Mouse (Mus musculus) heart, postnatal 0 days (tissue): ENCODE data around the gene Eef1g. TPM values are rescaled to one million over a fixed set of nuclear protein-coding genes. Genes with fewer than 3 reads are reported as not detected.
A peak's percentile ranks its signal among the peaks of the same experiment; 100 is the strongest.

Experiments
- ATAC-seq: fragments of 200-750 bp; cut with Nextera tagmentation; 2 replicates; pipeline ENCODE4 v1.8.0; 2017; ENCODE audit warnings: low read depth, moderate number of reproducible peaks, moderate library complexity; ENCODE audit not compliant: insufficient read depth
- DNase-seq: peaks from one replicate; pipeline ENCODE4 v3.0.0-alpha.2; 2016; ENCODE audit warnings: low spot score
- H3K27ac ChIP-seq: fragments of 300-500 bp; sonication (generic); 2 replicates; pipeline ENCODE4 v1.5.1; 2014; ENCODE audit warnings: low read depth, mild to moderate bottlenecking
- H3K27me3 ChIP-seq: fragments of 300-500 bp; sonication (generic); 2 replicates; pipeline ENCODE4 v1.6.1; 2014; ENCODE audit warnings: low read length, mixed read lengths; ENCODE audit not compliant: control insufficient read depth, insufficient read depth
- H3K36me3 ChIP-seq: fragments of 300-500 bp; sonication (generic); replicated peaks from 2 replicates; pipeline ENCODE4 v1.6.1; 2014; ENCODE audit warnings: low read length, mixed read lengths; ENCODE audit not compliant: control insufficient read depth, insufficient read depth
- H3K4me1 ChIP-seq: fragments of 300-500 bp; sonication (generic); 2 replicates; pipeline ENCODE4 v1.6.1; 2014; ENCODE audit warnings: antibody characterized with exemption; ENCODE audit not compliant: control insufficient read depth, insufficient read depth
- H3K4me2 ChIP-seq: fragments of 300-500 bp; sonication (generic); 2 replicates; pipeline ENCODE4 v1.6.1; 2014; ENCODE audit warnings: low read depth, mild to moderate bottlenecking, low read length, moderate library complexity
- H3K4me3 ChIP-seq: fragments of 300-500 bp; sonication (generic); 2 replicates; pipeline ENCODE4 v1.5.1; 2014; ENCODE audit warnings: low read depth, low read length
- H3K9ac ChIP-seq: fragments of 300-500 bp; sonication (generic); replicated peaks from 2 replicates; pipeline ENCODE4 v1.6.1; 2014; ENCODE audit warnings: low read depth, low read length, mixed read lengths
- H3K9me3 ChIP-seq: fragments of 300-500 bp; sonication (generic); replicated peaks from 2 replicates; pipeline ENCODE4 v1.6.1; 2016; ENCODE audit warnings: low read length; ENCODE audit not compliant: control insufficient read depth
- CTCF ChIP-seq: IDR thresholded peaks from 2 replicates; pipeline ENCODE4 v1.5.1; 2016; ENCODE audit warnings: antibody characterized with exemption, control low read depth, low read depth
- EP300 ChIP-seq: IDR thresholded peaks from 2 replicates; pipeline ENCODE4 v1.6.1; 2016; ENCODE audit warnings: antibody characterized with exemption, low read depth
- WGBS: fragments of 180-500 bp; shearing (Covaris S2); extraction: QIAGEN DNeasy Blood & Tissue Kit; methylation state at CpG from one replicate; pipeline ENCODE4 v1.1.7; 2014; 5-methylcytosine and 5-hydroxymethylcytosine counted together
- polyA plus RNA-seq: library from polyadenylated mRNA; unstranded; fragments of >200 nt; fragmentation: Nextera tagmentation; extraction: Ambion mirVana; gene quantifications from 2 replicates; pipeline ENCODE4 v1.2.1, GENCODE M21; 2015
- total RNA-seq: library from RNA; depleted of rRNA; stranded (reverse); fragments of >200 nt; gene quantifications from 2 replicates; pipeline ENCODE4 v1.2.3, GENCODE M21; 2014; ENCODE audit warnings: low replicate concordance

Eef1g gene
- total and polyA plus RNA-seq, 2 experiments from 2014 or later: 173 to 439 TPM

GRCm38 (mm10) chr19:8954171-8954570 lies 12.7 kb upstream of the Eef1g start:
- 6% methylated on average over 9 of the region's 9 CpGs for WGBS
- peaks cover 45% of the 10 kb centered on the region for H3K36me3 ChIP-seq

GRCm38 (mm10) chr19:8962256-8962655 lies 4.6 kb upstream of the Eef1g start:
- H3K4me3 ChIP-seq: no peak overlapping the region
- H3K27me3 ChIP-seq: no peaks in the 10 kb centered on the region
- no peak for DNase-seq
- H3K4me1 ChIP-seq: peaks cover 3% of the 10 kb centered on the region; the same call in 1 of the 2 replicates
- no peak overlapping the region for H3K9ac ChIP-seq
- H3K9me3 ChIP-seq: no peaks in the 10 kb centered on the region
- WGBS: 77% methylated on average over 2 of the region's 2 CpGs
- TF ChIP-seq EP300 (no peak), CTCF (no peak)
- H3K36me3 ChIP-seq: peaks cover 71% of the 10 kb centered on the region
- H3K4me2 ChIP-seq: no peak overlapping the region
- ATAC-seq: no peak
- no peak overlapping the region for H3K27ac ChIP-seq

More at GRCm38 (mm10) chr19:8954171-8954570, 12.7 kb upstream of the Eef1g start:
- ATAC-seq (no peak), DNase-seq (no peak)
- H3K9ac ChIP-seq: peak overlapping the region; percentile 69
- peak overlapping the region; percentile 79 for H3K4me2 ChIP-seq
- peak overlapping the region; percentile 79 for H3K4me3 ChIP-seq
- H3K9me3 ChIP-seq: no peaks in the 10 kb centered on the region
- H3K27ac ChIP-seq: peak overlapping the region; percentile 69
- TF ChIP-seq CTCF (no peak), EP300 (no peak)
- H3K4me1 ChIP-seq: peaks cover 6% of the 10 kb centered on the region; the same call in 1 of the 2 replicates
- H3K27me3 ChIP-seq: no peaks in the 10 kb centered on the region

- Histone ChIP-seq H3K4me3 (no peak overlapping the region), H3K4me1 (peaks cover 15% of the 10 kb centered on the region), H3K36me3 (peaks cover 70% of the 10 kb centered on the region), H3K27me3 (no peaks in the 10 kb centered on the region), H3K27ac (no peak overlapping the region), H3K9me3 (no peaks in the 10 kb centered on the region), H3K4me2 (no peak overlapping the region), H3K9ac (no peak overlapping the region)
- DNase-seq: no peak
- TF ChIP-seq EP300 (no peak), CTCF (no peak)
- no peak for ATAC-seq
- 89% methylated on average over 11 of the region's 11 CpGs for WGBS
These were observed 1.8 kb upstream of the Eef1g start for GRCm38 (mm10) chr19:8965075-8965474.

GRCm38 (mm10) chr19:8965771-8966170 lies 1.1 kb upstream of the Eef1g start:
- 67% methylated on average over 8 of the region's 8 CpGs for WGBS
- no peaks in the 10 kb centered on the region for H3K9me3 ChIP-seq
- ATAC-seq (no peak), DNase-seq (no peak)
- peaks cover 15% of the 10 kb centered on the region for H3K4me1 ChIP-seq
- peak overlapping the region; percentile 79 for H3K9ac ChIP-seq
- H3K27ac ChIP-seq: peak overlapping the region; percentile 96
- H3K27me3 ChIP-seq: no peaks in the 10 kb centered on the region
- TF ChIP-seq CTCF: no peak
- no peak for TF ChIP-seq EP300
- H3K4me2 ChIP-seq: peak overlapping the region; percentile 79
- peaks cover 70% of the 10 kb centered on the region for H3K36me3 ChIP-seq
- H3K4me3 ChIP-seq: peak overlapping the region; percentile 82

GRCm38 (mm10) chr19:8966198-8966589 lies 647 bp upstream of the Eef1g start:
- TF ChIP-seq EP300: no peak
- Histone ChIP-seq H3K36me3 (peaks cover 70% of the 10 kb centered on the region), H3K9me3 (no peaks in the 10 kb centered on the region), H3K27ac (peak overlapping the region; percentile 96), H3K4me1 (peaks cover 15% of the 10 kb centered on the region), H3K27me3 (no peaks in the 10 kb centered on the region), H3K4me2 (peak overlapping the region; percentile 79), H3K4me3 (peak overlapping the region; percentile 82), H3K9ac (peak overlapping the region; percentile 79)
- WGBS: 23% methylated on average over 5 of the region's 5 CpGs
- ATAC-seq (no peak), DNase-seq (no peak)

GRCm38 (mm10) chr19:8967373-8967743 lies 517 bp downstream of the Eef1g start:
- peak overlapping the region; percentile 82 for H3K27ac ChIP-seq
- H3K36me3 ChIP-seq: peaks cover 70% of the 10 kb centered on the region
- no peaks in the 10 kb centered on the region for H3K9me3 ChIP-seq
- no peak for ATAC-seq
- DNase-seq: no peak
- TF ChIP-seq EP300: no peak
- H3K4me2 ChIP-seq: peak overlapping the region; percentile 94
- no peaks in the 10 kb centered on the region for H3K27me3 ChIP-seq
- H3K4me3 ChIP-seq: peak overlapping the region; percentile 82
- peak overlapping the region; percentile 87 for H3K9ac ChIP-seq
- 0% methylated on average over 8 of the region's 8 CpGs for WGBS
- H3K4me1 ChIP-seq: peaks cover 15% of the 10 kb centered on the region
